12 mouse cellular contexts compared by ENCODE assay signal in genomic region chr2:68864366-68864765, GRCm38 (mm10). TPM values are rescaled to one million over a fixed set of nuclear protein-coding genes. Genes with fewer than 3 reads are reported as not detected.
DNase-seq lines count a peak whose midpoint lies in the region; ATAC-seq lines count a peak whose summit lies in the region.
"Had no signal": no experiment of that assay in that cellular context is flagged by ENCODE, and none has a peak within 500 bp of the region (broad histone marks: within the 10 kb centered on the region; RNA-seq: fewer than 3 reads in every experiment).

No protein-coding gene starts in this region.

- DNase-seq in heart, adult 11 months, result peak; percentile 64
- no peak for DNase-seq in heart, embryonic 10.5 days (ENCODE audit: low spot score)
- peak; percentile 94 for DNase-seq in brain, adult 2 months (ENCODE audit: low read depth, low spot score)
- DNase-seq in cerebellum, adult 9-10 months, result peak; percentile 94
- DNase-seq in gastrocnemius, postnatal 36 days, result no peak
- no peak for DNase-seq in urinary bladder, postnatal 14 days (ENCODE audit: low spot score)
- no peak for DNase-seq in adrenal gland, postnatal 10 days
- DNase-seq: lung, postnatal 14 days; thymus, postnatal 36 days had no signal

- H3K4me3 ChIP-seq in heart, embryonic 10.5 days, result no peak overlapping the region
- peak overlapping the region; percentile 87 for H3K4me3 ChIP-seq in midbrain, embryonic 15.5 days

- 74% methylated on average over 2 of the region's 2 CpGs for WGBS in heart, embryonic 10.5 days
- 74% methylated on average over 2 of the region's 2 CpGs for WGBS in midbrain, embryonic 15.5 days

- H3K4me1 ChIP-seq in heart, embryonic 10.5 days, result peaks cover 33% of the 10 kb centered on the region
- H3K4me1 ChIP-seq in midbrain, embryonic 15.5 days, result peaks cover 26% of the 10 kb centered on the region

- no peak for ATAC-seq in midbrain, embryonic 15.5 days (replicated peaks)

- intact Hi-C loops in gastrocnemius, postnatal 36 days (cut with DNase I), result no loop called here

- peak overlapping the region; percentile 66 for H3K4me2 ChIP-seq in midbrain, embryonic 15.5 days

- no peaks in the 10 kb centered on the region for H3K36me3 ChIP-seq in heart, embryonic 10.5 days
- H3K36me3 ChIP-seq in midbrain, embryonic 15.5 days (replicated peaks), result no peaks in the 10 kb centered on the region
- H3K36me3 ChIP-seq: midbrain, embryonic 12.5 days had no signal

- peaks cover 5% of the 10 kb centered on the region; the same call in 1 of the 2 replicates for H3K27me3 ChIP-seq in heart, embryonic 10.5 days (ENCODE audit: insufficient read depth, poor library complexity, severe bottlenecking)
- peaks cover 4% of the 10 kb centered on the region; the same call in 1 of the 2 replicates for H3K27me3 ChIP-seq in midbrain, embryonic 15.5 days (replicated peaks)

- H3K9ac ChIP-seq in midbrain, embryonic 15.5 days, result no peak overlapping the region
- H3K9ac ChIP-seq: midbrain, embryonic 12.5 days had no signal

- H3K9me3 ChIP-seq in heart, embryonic 10.5 days, result no peaks in the 10 kb centered on the region
- H3K9me3 ChIP-seq in midbrain, embryonic 15.5 days, result no peaks in the 10 kb centered on the region
- H3K9me3 ChIP-seq: midbrain, embryonic 12.5 days had no signal

- H3K27ac ChIP-seq in heart, embryonic 10.5 days, result no peak overlapping the region
- H3K27ac ChIP-seq in midbrain, embryonic 15.5 days, result no peak overlapping the region
- H3K27ac ChIP-seq: midbrain, embryonic 12.5 days had no signal

RNA-seq across cellular contexts. Expression of gene Cers6, which starts 3.1 kb away (rescaled TPM):
- 23.5 and 28.8 TPM in 2 replicates for polyA plus RNA-seq in heart, embryonic 10.5 days (2016; fragmentation: Nextera tagmentation; extraction: Ambion mirVana)
- 62.4 and 70.7 TPM in 2 replicates for polyA plus RNA-seq in midbrain, embryonic 15.5 days (2015; fragmentation: Nextera tagmentation; extraction: Ambion mirVana)
- 1 to 10 TPM; 1.6 TPM for total RNA-seq in gastrocnemius, postnatal 36 days (2021)
- 1 to 10 TPM; 8.0 to 9.6 TPM for total RNA-seq in adrenal gland, postnatal 10 days (2021)
- total RNA-seq: MEL had no signal

Comparison
In these comparisons a context has a peak if more than half of its experiments do, and no peak if none do; other contexts are left out.
1. DNase-seq: peak in heart, adult 11 months (single experiment), brain, adult 2 months (single experiment) and cerebellum, adult 9-10 months (single experiment); none in heart, embryonic 10.5 days (single experiment), gastrocnemius, postnatal 36 days (0 of 2), urinary bladder, postnatal 14 days (single experiment) and adrenal gland, postnatal 10 days (single experiment).